Mouse (Mus musculus) adrenal gland, adult 2 months (tissue): ENCODE results near the gene Epb41l4b. TPM values are rescaled to one million over a fixed set of nuclear protein-coding genes. Genes with fewer than 3 reads are reported as not detected.

Source experiments
- DNase-seq: peaks from one replicate; pipeline ENCODE4 v3.0.0; 2021
- polyA plus RNA-seq: library from polyadenylated mRNA; depleted of rRNA; stranded (reverse); fragments of >200 nt; gene quantifications from 2 replicates; pipeline ENCODE4 v1.2.3, GENCODE M21; 2012; rRNA removed
- total RNA-seq, 2 experiments: library from RNA; stranded (reverse); gene quantifications; 2 replicates each; pipeline ENCODE4 v1.2.3; 2021

Epb41l4b gene
- total and polyA plus RNA-seq, 3 experiments = 0.42 to 3.8 (median 2.2) TPM

- no peak for DNase-seq
Observed at GRCm38 (mm10) chr4:56942567-56942966, 200.7 kb downstream of the Epb41l4b start.

Other genes starting within 250 kb of the Epb41l4b start
- 10 to 100 TPM; 42.3 to 53.0 TPM for gene Tmem245, start 196.0 kb downstream of the Epb41l4b start, total RNA-seq
- gene Tmem245, start 196.0 kb downstream of the Epb41l4b start, polyA plus RNA-seq = 18.5 TPM in 2 replicates
- under 1 TPM; 0.55 to 0.63 TPM for gene Frrs1l, start 153.0 kb downstream of the Epb41l4b start, total RNA-seq
- 0.04 and 0.10 TPM in 2 replicates for gene Frrs1l, start 153.0 kb downstream of the Epb41l4b start, polyA plus RNA-seq
- gene Ptpn3, start 158.4 kb upstream of the Epb41l4b start, total RNA-seq = 10 to 100 TPM; 24.2 to 36.4 TPM
- 5.3 and 9.0 TPM in 2 replicates for gene Ptpn3, start 158.4 kb upstream of the Epb41l4b start, polyA plus RNA-seq